ENCODE assay signal across 17 mouse cellular contexts in genomic region chr7:127516344-127516743, GRCm38 (mm10). TPM values are rescaled to one million over a fixed set of nuclear protein-coding genes. Genes with fewer than 3 reads are reported as not detected.
"Had no signal": no experiment of that assay in that cellular context is flagged by ENCODE, and none has a peak within 500 bp of the region (broad histone marks: within the 10 kb centered on the region; RNA-seq: fewer than 3 reads in every experiment).

No protein-coding gene starts in this region.

- H3K27me3 ChIP-seq: midbrain, embryonic 12.5 days; neural tube, embryonic 13.5 days; neural tube, embryonic 15.5 days had no signal

- H3K9ac ChIP-seq: lung, embryonic 14.5 days; midbrain, embryonic 12.5 days; neural tube, embryonic 13.5 days; neural tube, embryonic 15.5 days had no signal

- H3K4me3 ChIP-seq: midbrain, embryonic 10.5 days; midbrain, embryonic 12.5 days; myocyte; neural tube, embryonic 13.5 days; neural tube, embryonic 15.5 days had no signal

- H3K9me3 ChIP-seq: midbrain, embryonic 10.5 days; midbrain, embryonic 12.5 days; neural tube, embryonic 13.5 days; neural tube, embryonic 15.5 days had no signal

- H3K4me2 ChIP-seq: lung, embryonic 14.5 days; midbrain, embryonic 12.5 days; neural tube, embryonic 13.5 days; neural tube, embryonic 15.5 days had no signal

- DNase-seq: lung, embryonic 14.5 days; lung, postnatal 10 days; lung, postnatal 4 days; midbrain, embryonic 14.5 days; right cerebral cortex, adult 18-20 months; right cerebral cortex, postnatal 25 days; right cerebral cortex, postnatal 4 days; spleen, adult 18-20 months; thymus, adult 18-20 months; thymus, postnatal 14 days; thymus, postnatal 36 days had no signal

- H3K27ac ChIP-seq: midbrain, embryonic 10.5 days; midbrain, embryonic 12.5 days; neural tube, embryonic 13.5 days; neural tube, embryonic 15.5 days had no signal

- ATAC-seq: midbrain, embryonic 16.5 days had no signal

RNA-seq across cellular contexts. Expression of gene Tmem265, which starts 44.8 kb away (rescaled TPM):
- polyA plus RNA-seq: myocyte had no signal
